Mouse (Mus musculus) thymus, adult 2 months (tissue): Measurements from ENCODE around the gene Acaca. TPM values are rescaled to one million over a fixed set of nuclear protein-coding genes. Genes with fewer than 3 reads are reported as not detected.

Experiments
- DNase-seq: peaks from one replicate; pipeline ENCODE4 v3.0.0; 2021
- H3K27ac ChIP-seq: fragments of 200-500 bp; 2 replicates; pipeline ENCODE4 v1.5.1; 2012; ENCODE audit warnings: low read length, control low read depth; ENCODE audit not compliant: control insufficient read depth, insufficient read depth
- H3K27me3 ChIP-seq: fragments of 200-500 bp; 2 replicates; pipeline ENCODE4 v1.6.1; 2012; ENCODE audit warnings: mild to moderate bottlenecking, low read length, moderate library complexity, mixed read lengths; ENCODE audit not compliant: control insufficient read depth, insufficient read depth
- H3K36me3 ChIP-seq: fragments of 200-500 bp; 2 replicates; pipeline ENCODE4 v1.6.1; 2012; ENCODE audit warnings: mild to moderate bottlenecking, low read length, moderate library complexity; ENCODE audit not compliant: control insufficient read depth, insufficient read depth
- H3K4me1 ChIP-seq: fragments of 200-500 bp; replicated peaks from 2 replicates; pipeline ENCODE4 v1.6.1; 2012; ENCODE audit warnings: low read length; ENCODE audit not compliant: control insufficient read depth, insufficient read depth
- H3K4me3 ChIP-seq: fragments of 200-500 bp; 2 replicates; pipeline ENCODE4 v1.5.1; 2012; ENCODE audit warnings: mild to moderate bottlenecking, low read length, control low read depth, moderate library complexity; ENCODE audit not compliant: control insufficient read depth, insufficient read depth
- CTCF ChIP-seq: fragments of 200-500 bp; IDR thresholded peaks from 2 replicates; pipeline ENCODE4 v1.5.1; 2012; ENCODE audit warnings: mild to moderate bottlenecking, control low read depth, low read length, moderate library complexity, borderline replicate concordance; ENCODE audit not compliant: control insufficient read depth, poor library complexity, insufficient read depth; ENCODE audit errors: extremely low read depth
- POLR2A ChIP-seq: fragments of 200-500 bp; IDR thresholded peaks from 2 replicates; pipeline ENCODE4 v1.6.1; 2012; ENCODE audit warnings: mild to moderate bottlenecking, low read length, control low read depth, moderate library complexity; ENCODE audit not compliant: control insufficient read depth, poor library complexity, insufficient read depth; ENCODE audit errors: extremely low read depth
- WGBS: fragments of 180-500 bp; shearing (Covaris S2); methylation state at CpG from one replicate; pipeline ENCODE4 v1.1.7; 2018; 5-methylcytosine and 5-hydroxymethylcytosine counted together
- polyA plus RNA-seq: library from polyadenylated mRNA; depleted of rRNA; stranded (reverse); fragments of >200 nt; gene quantifications from 2 replicates; pipeline ENCODE4 v1.2.3, GENCODE M21; 2012

The Acaca gene
- polyA plus RNA-seq, 1 experiment = 25.3 TPM

GRCm38 (mm10) chr11:84282944-84283703 lies 153.7 kb downstream of the Acaca start:
- Histone ChIP-seq H3K27me3 (no peaks in the 10 kb centered on the region), H3K4me3 (no peak overlapping the region), H3K27ac (no peak overlapping the region), H3K36me3 (no peaks in the 10 kb centered on the region), H3K4me1 (no peaks in the 10 kb centered on the region)
- no peak for DNase-seq
- TF ChIP-seq CTCF (no peak), POLR2A (no peak)
- WGBS = 95% methylated on average over 7 of the region's 7 CpGs

GRCm38 (mm10) chr11:84290781-84291180 lies 161.3 kb downstream of the Acaca start:
- Histone ChIP-seq H3K4me1 (no peaks in the 10 kb centered on the region), H3K36me3 (no peaks in the 10 kb centered on the region), H3K4me3 (no peak overlapping the region), H3K27ac (no peak overlapping the region), H3K27me3 (no peaks in the 10 kb centered on the region)
- DNase-seq = no peak
- no peak for TF ChIP-seq POLR2A
- no peak for TF ChIP-seq CTCF
- WGBS = 92% methylated on average over 3 of the region's 3 CpGs

DNA sequence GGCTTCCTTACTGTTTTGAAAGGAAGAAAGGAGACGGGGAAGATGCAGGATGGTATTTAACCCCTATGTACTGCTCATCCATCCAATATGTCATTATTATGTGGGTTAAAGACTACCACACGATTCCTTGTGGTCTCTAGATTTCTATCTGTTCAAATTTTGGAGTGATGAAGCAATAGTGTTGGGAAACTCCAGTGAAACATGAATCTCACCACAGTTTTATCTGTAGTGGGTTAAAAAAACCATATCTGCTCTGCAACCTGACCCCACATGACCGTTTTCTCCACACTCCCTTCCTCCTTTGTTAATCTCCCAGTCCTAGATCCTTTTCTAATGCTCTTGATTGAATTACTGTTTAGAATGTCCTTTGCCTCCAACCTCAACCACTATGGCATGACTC lies 163.1 kb downstream of the Acaca start:
- Histone ChIP-seq H3K36me3 (no peaks in the 10 kb centered on the region), H3K27me3 (no peaks in the 10 kb centered on the region), H3K4me1 (no peaks in the 10 kb centered on the region), H3K4me3 (no peak overlapping the region), H3K27ac (no peak overlapping the region)
- no peak for DNase-seq
- no peak for TF ChIP-seq CTCF
- no peak for TF ChIP-seq POLR2A
- 88% methylated on average over 3 of the region's 3 CpGs for WGBS

DNA sequence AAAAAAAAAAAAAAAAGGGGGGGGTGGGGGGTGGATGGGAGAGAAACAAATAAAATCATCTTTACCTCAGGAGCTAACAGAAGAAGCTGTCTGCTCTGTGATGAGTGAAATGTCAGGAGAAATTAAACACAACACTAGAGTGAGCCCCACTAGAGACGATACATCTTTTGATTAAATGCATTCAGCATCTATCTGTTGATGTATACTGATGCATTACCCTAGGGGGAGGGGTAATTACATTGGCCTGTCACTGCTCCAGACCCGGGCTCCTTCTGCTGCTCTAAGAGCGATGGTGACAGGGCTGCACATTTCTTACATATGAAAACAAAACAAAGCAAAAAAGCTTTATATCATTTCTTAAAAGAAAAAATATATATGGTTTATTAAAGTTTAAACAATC lies 163.8 kb downstream of the Acaca start:
- 94% methylated on average over 3 of the region's 3 CpGs for WGBS
- Histone ChIP-seq H3K36me3 (no peaks in the 10 kb centered on the region), H3K27me3 (no peaks in the 10 kb centered on the region), H3K4me3 (no peak overlapping the region), H3K4me1 (no peaks in the 10 kb centered on the region), H3K27ac (no peak overlapping the region)
- DNase-seq = no peak
- TF ChIP-seq POLR2A (no peak), CTCF (no peak)

GRCm38 (mm10) chr11:84296337-84296736 lies 166.9 kb downstream of the Acaca start:
- H3K36me3 ChIP-seq = no peaks in the 10 kb centered on the region
- H3K27me3 ChIP-seq = no peaks in the 10 kb centered on the region
- H3K4me3 ChIP-seq = no peak overlapping the region
- TF ChIP-seq POLR2A = no peak
- no peak for TF ChIP-seq CTCF
- no peak overlapping the region for H3K27ac ChIP-seq
- no peak for DNase-seq
- 88% methylated on average over 2 of the region's 2 CpGs for WGBS
- no peaks in the 10 kb centered on the region for H3K4me1 ChIP-seq

GRCm38 (mm10) chr11:84305474-84305873 lies 176.0 kb downstream of the Acaca start:
- TF ChIP-seq POLR2A = no peak
- no peak for TF ChIP-seq CTCF

More at GRCm38 (mm10) chr11:84305474-84305873, 176.0 kb downstream of the Acaca start:
- Histone ChIP-seq H3K27me3 (no peaks in the 10 kb centered on the region), H3K36me3 (no peaks in the 10 kb centered on the region), H3K4me3 (no peak overlapping the region), H3K4me1 (no peaks in the 10 kb centered on the region), H3K27ac (no peak overlapping the region)
- no peak for DNase-seq
- WGBS = 83% methylated on average over 1 of the region's 1 CpGs
